Mouse (Mus musculus) left cerebral cortex, adult 18-20 months (tissue): ENCODE measurements around the gene Mmp23. TPM values are rescaled to one million over a fixed set of nuclear protein-coding genes. Genes with fewer than 3 reads are reported as not detected.
"Not testable (repeated sequence)": the region's sequence is repeated elsewhere in the genome, so short reads cannot be mapped to it uniquely, and the experiment has no call there.

Experiments used
- DNase-seq, 2 experiments: peaks; one replicate each; pipeline ENCODE4 v3.0.0; 2021 to 2022; ENCODE audit warnings: low spot score in 2 of 2, mixed read lengths in 1 of 2
- long read RNA-seq, 2 experiments: library from polyadenylated mRNA; stranded (forward); transcript quantifications; one replicate each; pipeline ENCODE4 v2.0.0; 2021
- total RNA-seq, 2 experiments: library from RNA; stranded (reverse); gene quantifications; 2 replicates each; pipeline ENCODE4 v1.2.3; 2021

The Mmp23 gene
- 1 to 10 TPM; 2.4 to 4.6 TPM for total RNA-seq
- long read RNA-seq, experiment 1, partial matches to known transcripts = 0 of 1 reads
- long read RNA-seq, experiment 1, other reads (novel, unspliced or antisense) = 1 of 1 reads
- long read RNA-seq, experiment 2, partial matches to known transcripts = 0 of 1 reads
- long read RNA-seq, experiment 2, other reads (novel, unspliced or antisense) = 0 of 1 reads

- no peak for DNase-seq
Measured at GRCm38 (mm10) chr4:155653086-155653450, at the start of gene Mmp23. Gene Mmp23, minus strand, starts transcription at chr4:155653384.

GRCm38 (mm10) chr4:155700425-155700824 is 47.2 kb upstream of the Mmp23 start:
- DNase-seq = no peak

- DNase-seq = peak in 1 of 2 experiments; percentile 21
Measured at GRCm38 (mm10) chr4:155696261-155697255, 43.4 kb upstream of the Mmp23 start.

- DNase-seq = no peak
Measured at GRCm38 (mm10) chr4:155695531-155696062, 42.4 kb upstream of the Mmp23 start.

- peak; percentile 77 to 83 for DNase-seq
Measured at GRCm38 (mm10) chr4:155694482-155695401, 41.6 kb upstream of the Mmp23 start.

- DNase-seq = peak in 1 of 2 experiments; percentile 78
Measured at GRCm38 (mm10) chr4:155694111-155694481, 40.9 kb upstream of the Mmp23 start, which contains the start of gene Fndc10. Gene Fndc10, plus strand, starts transcription at chr4:155694342.

- DNase-seq = no peak
Measured at GRCm38 (mm10) chr4:155692421-155692820, 39.2 kb upstream of the Mmp23 start.

GRCm38 (mm10) chr4:155690571-155691375 is 37.6 kb upstream of the Mmp23 start:
- DNase-seq = no peak

GRCm38 (mm10) chr4:155687764-155688163 is 34.6 kb upstream of the Mmp23 start:
- not testable (repeated sequence) for DNase-seq

GRCm38 (mm10) chr4:155683670-155684277 is 30.6 kb upstream of the Mmp23 start:
- DNase-seq = not testable (repeated sequence)

- DNase-seq = no peak
Measured at GRCm38 (mm10) chr4:155675991-155676390, 22.8 kb upstream of the Mmp23 start.

GRCm38 (mm10) chr4:155672082-155672481 is 18.9 kb upstream of the Mmp23 start:
- no peak for DNase-seq

GRCm38 (mm10) chr4:155670236-155670635 is 17.1 kb upstream of the Mmp23 start:
- not testable (repeated sequence) for DNase-seq

GRCm38 (mm10) chr4:155669598-155670075 is 16.5 kb upstream of the Mmp23 start:
- no peak for DNase-seq

GRCm38 (mm10) chr4:155668689-155669597 is 15.8 kb upstream of the Mmp23 start, which contains the start of gene Mib2:
Gene Mib2, minus strand, starts transcription at chr4:155669198.
- DNase-seq = peak; percentile 97

GRCm38 (mm10) chr4:155666903-155667302 is 13.7 kb upstream of the Mmp23 start:
- no peak for DNase-seq

GRCm38 (mm10) chr4:155660641-155661040 is 7.5 kb upstream of the Mmp23 start:
- no peak for DNase-seq

GRCm38 (mm10) chr4:155658961-155659360 is 5.8 kb upstream of the Mmp23 start:
- no peak for DNase-seq
